Mouse (Mus musculus) cortical plate, adult 2 months (tissue): Measurements from ENCODE around the gene Pigg.

Source experiments
- CTCF ChIP-seq: fragments of 200-500 bp; IDR thresholded peaks from 2 replicates; pipeline ENCODE4 v1.5.1; 2011; ENCODE audit warnings: mild to moderate bottlenecking, control low read depth, low read length; ENCODE audit not compliant: insufficient read depth; ENCODE audit errors: extremely low read depth
- POLR2A ChIP-seq: fragments of 200-500 bp; IDR thresholded peaks from 2 replicates; pipeline ENCODE4 v1.6.1; 2011; ENCODE audit warnings: mild to moderate bottlenecking, low read length, control low read depth; ENCODE audit not compliant: insufficient read depth; ENCODE audit errors: extremely low read depth

DNA sequence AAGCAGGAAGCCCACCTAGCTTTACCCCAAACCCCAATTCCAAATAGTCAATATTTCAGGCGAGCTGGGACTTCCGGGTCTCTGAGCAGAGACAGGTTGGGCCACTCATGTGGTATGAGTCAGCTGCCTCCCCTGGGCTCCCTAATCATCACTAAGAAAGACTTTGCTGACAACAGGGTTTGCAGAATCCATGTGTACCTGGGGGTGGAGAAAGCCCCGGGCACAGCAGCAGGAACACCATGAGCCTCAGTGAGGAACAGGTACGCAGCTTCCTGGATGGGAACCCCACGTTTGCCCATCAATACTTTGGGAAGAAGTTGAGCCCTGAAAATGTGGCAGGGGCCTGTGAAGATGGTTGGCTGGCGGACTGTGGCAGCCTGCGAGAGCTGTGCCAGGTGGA lies 75.8 kb downstream of the Pigg start, which contains the start of gene Pde6b:
- TF ChIP-seq CTCF (no peak), POLR2A (no peak)
